Mouse (Mus musculus): ENCODE results near the gene Oaf. TPM values are rescaled to one million over a fixed set of nuclear protein-coding genes. Genes with fewer than 3 reads are reported as not detected.

Oaf gene
- total and polyA plus RNA-seq, 2 experiments: 237 to 243 TPM

DNA sequence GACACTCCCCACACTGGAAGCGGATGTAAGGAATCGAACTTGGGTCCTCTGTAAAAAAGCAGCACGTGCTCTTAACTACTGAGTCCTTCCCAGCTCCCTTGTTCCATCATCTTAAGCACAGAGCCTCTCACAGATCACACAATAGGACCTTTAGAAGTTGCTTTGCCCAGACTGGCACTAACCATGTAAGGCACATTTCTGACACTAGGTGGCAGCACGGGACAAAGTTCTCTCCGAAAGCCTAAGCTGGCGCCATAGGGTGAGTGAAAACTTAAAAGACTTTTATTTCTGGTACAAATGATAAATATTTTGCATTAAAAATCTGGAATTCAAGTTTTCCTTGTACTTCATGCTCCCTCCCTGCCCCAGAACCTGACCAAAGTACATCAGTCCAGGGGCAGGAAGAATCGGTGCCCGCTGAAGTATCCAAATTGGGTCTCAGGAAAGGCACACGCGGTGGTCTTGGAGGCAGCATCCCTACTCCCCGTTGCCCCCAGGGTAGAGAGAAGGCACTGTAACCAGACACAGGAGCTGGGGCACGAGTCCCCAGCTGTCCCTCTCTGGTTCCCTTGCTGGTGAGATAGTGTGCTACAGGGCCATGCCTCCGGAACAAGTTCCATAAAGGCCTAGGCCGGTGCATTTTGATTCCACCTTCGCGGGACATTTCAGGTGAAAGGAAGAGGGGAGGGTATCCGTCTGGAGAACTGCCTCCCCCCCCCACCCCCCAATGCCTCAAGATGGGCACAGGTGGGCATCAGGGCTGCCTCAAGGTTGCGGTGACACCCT lies 17.9 kb downstream of the Oaf start:
- Histone ChIP-seq H3K27ac (replicated peaks; ENCODE audit: insufficient read depth, low read depth, low read length) (peak overlapping the region; percentile 25), H3K36me3 (ENCODE audit: control insufficient read depth, insufficient read depth, low read length) (peaks cover 41% of the 10 kb centered on the region), H3K9ac (ENCODE audit: low read depth, low read length) (peak overlapping the region; percentile 33; the same call in 1 of the 2 replicates), H3K79me2 (ENCODE audit: control insufficient read depth, insufficient read depth, low read length) (no peaks in the 10 kb centered on the region), H3K4me3 (ENCODE audit: insufficient read depth, low read depth, low read length) (no peak overlapping the region), H3K4me1 (ENCODE audit: control insufficient read depth, insufficient read depth, low read length) (peaks cover 18% of the 10 kb centered on the region), H3K27me3 (ENCODE audit: control insufficient read depth, insufficient read depth, low read length) (no peaks in the 10 kb centered on the region)
- peak; percentile 65 for DNase-seq (ENCODE audit: extremely low read depth, low read depth, low spot score)
- TF ChIP-seq CTCF (IDR thresholded peaks at IDR 0.05; ENCODE audit: low read depth, low read length) (peak; percentile 68), POLR2A (IDR thresholded peaks at IDR 0.05; ENCODE audit: extremely low read depth, insufficient read depth, low read length) (no peak)
- WGBS: 55% methylated on average over 18 of the region's 18 CpGs

DNA sequence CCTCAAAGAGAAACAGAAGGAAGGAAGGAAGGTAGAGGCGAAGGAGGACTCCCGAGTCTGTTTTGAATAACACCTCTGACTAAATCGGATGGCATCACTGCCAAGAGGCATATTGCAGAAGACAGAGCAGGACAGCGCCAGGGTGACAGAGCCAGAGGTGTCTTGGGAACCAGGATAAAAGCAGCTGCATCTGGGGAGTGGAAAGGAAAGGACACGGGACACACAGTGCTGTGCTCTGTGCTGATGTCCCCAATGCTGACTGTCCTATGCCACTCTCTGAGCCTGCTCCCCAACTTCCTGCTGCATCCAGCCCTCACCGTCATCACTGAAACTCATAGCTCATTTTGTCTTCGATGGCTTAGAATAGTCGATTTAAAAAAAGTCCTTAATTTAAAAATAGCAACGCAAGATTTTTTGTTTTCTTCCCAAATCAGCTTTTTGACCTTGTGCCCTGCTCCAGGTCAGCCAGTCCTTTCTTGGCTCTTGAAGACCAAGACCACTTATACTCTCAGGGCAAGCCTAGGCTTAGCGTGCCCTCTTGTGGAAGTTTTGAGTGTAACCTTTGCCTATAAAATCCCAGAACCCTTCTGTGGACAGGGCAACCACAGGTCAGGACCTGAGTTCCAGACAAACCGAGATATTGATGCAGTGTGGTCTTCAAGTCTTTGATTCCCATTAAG lies 28.8 kb downstream of the Oaf start:
- H3K4me3 ChIP-seq (ENCODE audit: insufficient read depth, low read depth, low read length): no peak overlapping the region
- no peaks in the 10 kb centered on the region for H3K79me2 ChIP-seq (ENCODE audit: control insufficient read depth, insufficient read depth, low read length)
- H3K27ac ChIP-seq (replicated peaks; ENCODE audit: insufficient read depth, low read depth, low read length): no peak overlapping the region
- 39% methylated on average over 11 of the region's 11 CpGs for WGBS
- H3K36me3 ChIP-seq (ENCODE audit: control insufficient read depth, insufficient read depth, low read length): no peaks in the 10 kb centered on the region
- no peaks in the 10 kb centered on the region for H3K4me1 ChIP-seq (ENCODE audit: control insufficient read depth, insufficient read depth, low read length)
- no peaks in the 10 kb centered on the region; the same call in 1 of the 2 replicates for H3K27me3 ChIP-seq (ENCODE audit: control insufficient read depth, insufficient read depth, low read length)
- peak; percentile 35 for DNase-seq (ENCODE audit: extremely low read depth, low read depth, low spot score)
- no peak for TF ChIP-seq POLR2A (IDR thresholded peaks at IDR 0.05; ENCODE audit: extremely low read depth, insufficient read depth, low read length)
- no peak; the same call in 1 of the 2 replicates for TF ChIP-seq CTCF (IDR thresholded peaks at IDR 0.05; ENCODE audit: low read depth, low read length)
- H3K9ac ChIP-seq (ENCODE audit: low read depth, low read length): no peak overlapping the region

- no peaks in the 10 kb centered on the region for H3K36me3 ChIP-seq (ENCODE audit: control insufficient read depth, insufficient read depth, low read length)
- TF ChIP-seq CTCF (IDR thresholded peaks at IDR 0.05; ENCODE audit: low read depth, low read length) (no peak), POLR2A (IDR thresholded peaks at IDR 0.05; ENCODE audit: extremely low read depth, insufficient read depth, low read length) (no peak)
- no peak within 1 kb of the TSS for H3K9ac ChIP-seq (ENCODE audit: low read depth, low read length)
- H3K27ac ChIP-seq (replicated peaks; ENCODE audit: insufficient read depth, low read depth, low read length): no peak within 1 kb of the TSS
- H3K79me2 ChIP-seq (ENCODE audit: control insufficient read depth, insufficient read depth, low read length): no peaks in the 10 kb centered on the region
- WGBS: 19% methylated on average over 13 of the region's 13 CpGs
- no peaks in the 10 kb centered on the region for H3K4me1 ChIP-seq (ENCODE audit: control insufficient read depth, insufficient read depth, low read length)
- H3K4me3 ChIP-seq (ENCODE audit: insufficient read depth, low read depth, low read length): no peak within 1 kb of the TSS
- H3K27me3 ChIP-seq (ENCODE audit: control insufficient read depth, insufficient read depth, low read length): peaks cover 7% of the 10 kb centered on the region
- no peak for DNase-seq (ENCODE audit: extremely low read depth, low read depth, low spot score)
These were observed 29.5 kb downstream of the Oaf start, which contains the start of gene Pou2f3 for GRCm38 (mm10) chr9:43210190-43210682. Gene Pou2f3, minus strand, starts transcription at chr9:43210369.

- DNase-seq (ENCODE audit: extremely low read depth, low read depth, low spot score): no peak
- Histone ChIP-seq H3K79me2 (ENCODE audit: control insufficient read depth, insufficient read depth, low read length) (no peaks in the 10 kb centered on the region), H3K36me3 (ENCODE audit: control insufficient read depth, insufficient read depth, low read length) (no peaks in the 10 kb centered on the region), H3K27ac (replicated peaks; ENCODE audit: insufficient read depth, low read depth, low read length) (no peak overlapping the region), H3K4me1 (ENCODE audit: control insufficient read depth, insufficient read depth, low read length) (no peaks in the 10 kb centered on the region; the same call in 1 of the 2 replicates), H3K9ac (ENCODE audit: low read depth, low read length) (no peak overlapping the region), H3K27me3 (ENCODE audit: control insufficient read depth, insufficient read depth, low read length) (peaks cover 14% of the 10 kb centered on the region), H3K4me3 (ENCODE audit: insufficient read depth, low read depth, low read length) (no peak overlapping the region)
- TF ChIP-seq CTCF (IDR thresholded peaks at IDR 0.05; ENCODE audit: low read depth, low read length): no peak
- TF ChIP-seq POLR2A (IDR thresholded peaks at IDR 0.05; ENCODE audit: extremely low read depth, insufficient read depth, low read length): no peak
- 6% methylated on average over 15 of the region's 15 CpGs for WGBS
These were observed 33.7 kb downstream of the Oaf start for GRCm38 (mm10) chr9:43206022-43206390.

DNA sequence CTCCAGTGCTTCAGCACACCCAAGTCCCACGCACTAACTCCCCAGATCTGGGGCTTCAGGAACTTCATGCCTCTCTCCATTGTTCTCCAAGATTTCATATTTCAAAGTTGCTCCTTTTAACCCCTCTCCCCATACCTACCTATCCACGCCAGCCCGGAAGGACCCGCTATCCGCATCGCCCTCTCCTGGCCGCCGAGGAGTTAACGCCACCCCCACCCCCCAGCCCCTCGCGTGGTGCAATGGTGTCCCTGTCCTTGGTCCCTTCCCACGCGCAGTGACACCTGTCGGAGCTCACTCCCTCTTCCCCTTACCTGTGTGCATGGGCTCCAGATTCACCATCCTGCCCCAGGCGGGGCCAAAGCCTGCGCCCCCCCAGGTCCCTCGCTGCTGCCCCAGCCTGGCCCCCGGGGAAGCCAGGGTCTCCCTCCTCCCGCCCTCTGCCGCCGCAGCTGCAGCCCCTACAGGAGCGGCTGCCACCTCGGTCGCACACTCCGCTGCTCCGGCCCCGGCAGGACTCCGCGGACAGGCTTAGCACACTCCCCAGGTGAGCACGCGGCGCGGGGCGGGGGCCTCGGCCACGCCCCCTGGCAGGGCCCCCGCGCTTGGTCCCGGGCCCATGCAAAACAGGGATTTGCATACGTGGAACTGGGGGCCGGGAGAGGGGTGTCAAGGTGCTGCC lies 34.2 kb downstream of the Oaf start:
- Histone ChIP-seq H3K4me1 (ENCODE audit: control insufficient read depth, insufficient read depth, low read length) (no peaks in the 10 kb centered on the region; the same call in 1 of the 2 replicates), H3K27me3 (ENCODE audit: control insufficient read depth, insufficient read depth, low read length) (peaks cover 14% of the 10 kb centered on the region), H3K9ac (ENCODE audit: low read depth, low read length) (no peak overlapping the region), H3K27ac (replicated peaks; ENCODE audit: insufficient read depth, low read depth, low read length) (no peak overlapping the region), H3K36me3 (ENCODE audit: control insufficient read depth, insufficient read depth, low read length) (no peaks in the 10 kb centered on the region), H3K79me2 (ENCODE audit: control insufficient read depth, insufficient read depth, low read length) (no peaks in the 10 kb centered on the region), H3K4me3 (ENCODE audit: insufficient read depth, low read depth, low read length) (no peak overlapping the region)
- TF ChIP-seq POLR2A (IDR thresholded peaks at IDR 0.05; ENCODE audit: extremely low read depth, insufficient read depth, low read length): no peak
- no peak for TF ChIP-seq CTCF (IDR thresholded peaks at IDR 0.05; ENCODE audit: low read depth, low read length)
- no peak for DNase-seq (ENCODE audit: extremely low read depth, low read depth, low spot score)
- WGBS: 5% methylated on average over 41 of the region's 41 CpGs

All from liver, adult 2 months (tissue).